Mouse (Mus musculus) liver, postnatal 0 days (tissue): ENCODE results near the gene Sorl1.

ENCODE experiments used
- CTCF ChIP-seq: sonication (generic); IDR thresholded peaks from 2 replicates; pipeline ENCODE4 v1.5.1; 2016; ENCODE audit warnings: antibody characterized with exemption, low read depth
- EP300 ChIP-seq: IDR thresholded peaks from 2 replicates; pipeline ENCODE4 v1.6.1; 2016; ENCODE audit warnings: antibody characterized with exemption, low read depth, mild to moderate bottlenecking

DNA sequence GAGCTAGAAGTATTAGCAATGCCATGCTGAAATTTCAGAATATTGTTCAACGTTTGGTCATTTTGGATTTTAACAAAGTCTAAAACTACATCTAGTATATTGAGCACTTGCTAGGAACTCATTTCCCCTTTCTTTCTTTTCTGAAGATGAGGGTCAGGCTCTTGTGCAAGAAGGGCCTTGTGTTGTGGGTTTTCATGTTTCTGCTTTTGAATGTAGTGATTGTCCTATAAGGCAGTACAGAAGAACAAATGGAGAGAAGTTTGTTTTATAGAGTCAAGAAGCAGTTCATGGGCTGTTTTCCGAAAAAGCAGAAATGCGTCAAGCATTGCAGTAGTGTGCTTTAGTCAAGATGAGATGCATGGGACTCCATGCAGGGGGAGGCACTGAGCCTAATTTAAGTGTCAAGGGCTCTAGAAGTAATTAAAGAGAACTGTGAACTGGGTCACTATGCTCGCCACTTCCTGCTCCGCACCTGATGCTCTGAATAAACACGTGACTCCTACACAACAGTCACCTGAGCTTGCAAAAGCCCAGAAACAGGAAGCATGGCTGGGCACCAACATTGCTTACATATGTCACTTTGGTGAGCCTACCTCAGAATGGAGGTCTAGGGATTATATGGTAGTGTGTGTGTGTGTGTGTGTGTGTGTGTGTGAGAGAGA is 17.6 kb upstream of the Sorl1 start:
- no peak for TF ChIP-seq CTCF
- 0 out of 2 replicates have a peak, but pooled peaks have one; percentile 22 for TF ChIP-seq EP300
